Mouse (Mus musculus) embryo, embryonic 10.5 days (tissue): ENCODE results near the gene Igf2r.
"Not testable (repeated sequence)": the region's sequence is repeated elsewhere in the genome, so short reads cannot be mapped to it uniquely, and the experiment has no call there.

ENCODE experiments used
- DNase-seq: peaks from one replicate; pipeline ENCODE4 v3.0.0-alpha.2; 2015; ENCODE audit warnings: low spot score

The Igf2r gene

DNA sequence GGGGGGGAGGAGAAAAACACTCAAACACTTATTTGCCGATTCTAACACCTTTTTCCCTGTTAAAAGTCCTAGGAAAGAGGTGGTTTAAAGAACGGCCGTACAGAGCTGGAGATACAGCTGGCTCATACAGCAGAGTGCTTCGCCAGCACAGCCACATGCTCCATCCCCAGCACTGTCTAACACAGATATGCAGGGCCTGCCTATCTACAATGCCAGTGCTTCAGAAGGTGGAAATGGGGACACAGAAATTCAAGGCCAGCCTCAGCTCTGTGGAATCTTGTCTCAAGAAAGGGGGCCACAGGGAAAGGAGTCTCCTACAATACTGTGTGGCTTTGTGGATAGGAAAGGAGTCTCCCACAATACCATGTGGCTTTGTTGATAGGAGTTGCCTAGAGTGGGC is 52.0 kb downstream of the Igf2r start:
- DNase-seq, result no peak

DNA sequence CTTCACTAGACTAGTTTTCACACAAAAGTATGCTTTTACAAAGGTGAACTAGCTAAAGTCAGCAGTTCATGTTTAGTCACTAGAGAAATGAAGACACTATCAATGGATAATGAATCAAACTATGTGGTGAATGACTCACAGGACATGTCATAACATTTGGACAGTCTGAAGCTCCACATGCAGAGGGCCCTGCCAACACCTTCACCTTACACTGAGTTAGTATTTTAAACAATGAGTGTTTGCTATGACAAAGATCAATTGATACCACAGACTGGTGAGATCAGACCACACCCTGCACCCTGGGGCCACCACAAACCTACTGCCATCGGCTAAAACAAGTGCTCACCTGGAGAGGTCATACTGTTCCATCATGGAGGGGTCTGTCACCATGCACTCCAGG is 54.4 kb downstream of the Igf2r start:
- DNase-seq, result no peak

GRCm38 (mm10) chr17:12714080-12714561 is 55.3 kb downstream of the Igf2r start:
- DNase-seq, result no peak

DNA sequence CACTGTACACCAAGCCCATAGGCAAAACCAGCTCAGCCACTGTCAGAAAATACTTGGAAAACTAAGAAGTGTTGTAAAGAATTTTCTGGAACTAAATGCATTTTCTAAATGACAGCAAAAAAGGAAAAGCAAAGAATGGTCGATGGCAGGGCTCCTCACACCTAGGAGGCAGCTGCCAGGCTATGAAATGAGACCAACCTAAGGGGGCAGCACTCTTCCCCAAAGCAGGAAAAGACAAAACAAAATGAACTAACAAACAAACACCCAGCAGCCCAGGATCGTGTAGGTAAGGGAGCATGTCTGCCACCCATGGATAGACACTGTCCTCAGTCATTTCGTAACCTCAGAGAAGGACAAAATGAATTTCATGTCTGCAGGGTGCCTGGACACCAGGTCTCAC is 56.5 kb downstream of the Igf2r start:
- DNase-seq, result no peak

DNA sequence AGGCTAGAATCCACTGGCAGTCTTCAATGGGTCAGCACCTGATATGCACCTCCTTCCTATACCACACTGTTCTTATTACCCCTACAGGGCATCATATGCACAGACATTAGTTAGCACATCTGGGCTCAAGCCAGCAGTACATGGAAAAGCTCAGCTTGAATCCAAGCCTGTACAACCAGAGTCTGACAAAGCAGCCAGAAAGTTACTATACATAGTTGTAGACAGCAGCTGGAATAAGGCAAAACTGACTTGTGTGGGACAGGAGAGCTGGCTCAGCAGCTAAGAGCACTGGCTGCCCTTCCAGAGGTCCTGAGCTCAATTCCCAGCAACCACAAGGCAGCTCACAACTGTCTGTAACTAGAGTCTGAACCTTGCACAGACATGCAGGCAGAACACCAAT is 57.3 kb downstream of the Igf2r start:
- no peak for DNase-seq

DNA sequence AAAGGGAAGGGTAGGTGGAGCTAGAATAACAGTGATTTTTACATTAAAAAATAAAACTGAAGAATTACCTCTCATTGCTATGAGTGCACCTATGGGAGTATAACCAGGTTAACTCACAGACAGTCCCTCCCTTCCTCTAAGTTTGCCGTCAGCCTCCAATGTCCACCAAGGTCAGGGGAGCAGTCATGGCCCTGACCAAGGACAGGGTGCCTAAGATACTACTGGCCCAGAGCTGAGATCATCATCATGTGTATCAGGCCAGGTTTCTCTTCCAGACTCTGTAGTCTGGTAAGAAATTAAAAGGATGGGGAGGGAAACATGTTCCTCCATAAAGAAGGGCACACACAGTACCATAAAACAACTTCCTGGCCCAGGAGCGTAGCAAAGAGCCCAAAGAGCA is 58.5 kb downstream of the Igf2r start:
- no peak for DNase-seq

GRCm38 (mm10) chr17:12710050-12710780 is 59.2 kb downstream of the Igf2r start:
- no peak for DNase-seq

DNA sequence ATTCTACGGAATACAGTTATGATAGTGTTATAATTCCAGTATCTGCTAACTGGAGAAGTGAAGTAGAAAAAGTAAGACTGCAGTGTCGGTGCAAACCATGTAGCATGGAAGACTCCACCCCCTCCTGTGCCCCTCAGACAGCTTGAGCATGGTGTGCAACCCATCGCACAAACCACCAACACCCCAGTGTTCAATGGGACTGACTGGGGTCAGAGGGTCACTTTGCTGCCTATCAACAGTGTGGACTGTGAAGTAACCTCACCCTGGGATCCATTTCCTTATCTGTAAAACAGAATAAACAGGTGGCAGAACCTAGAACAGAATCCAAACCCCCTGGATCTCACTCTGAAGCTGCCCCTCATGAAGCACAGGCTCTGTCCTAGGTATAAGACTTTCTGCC is 61.1 kb downstream of the Igf2r start:
- no peak for DNase-seq

DNA sequence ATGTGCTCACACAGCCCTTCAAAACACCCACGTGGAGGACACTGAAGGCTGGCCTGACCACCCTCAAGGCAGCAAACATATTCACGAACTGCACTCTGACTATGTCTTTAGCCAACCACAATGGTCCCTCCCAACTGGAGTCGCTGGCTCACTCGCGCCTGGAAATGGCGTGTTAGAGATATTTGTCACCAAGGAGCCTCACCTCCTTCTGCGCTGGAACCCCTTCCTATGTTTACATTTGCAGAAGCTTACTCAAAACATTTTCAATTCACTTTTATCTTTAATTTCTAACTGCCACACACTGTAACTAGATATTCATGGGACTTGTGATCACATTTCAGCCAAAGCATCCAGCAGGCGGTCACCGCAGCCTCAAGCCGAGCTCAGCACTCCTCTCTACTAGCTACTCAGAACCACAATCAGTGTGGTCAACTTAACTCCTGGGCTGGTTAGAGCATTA is 62.8 kb downstream of the Igf2r start:
- no peak for DNase-seq

DNA sequence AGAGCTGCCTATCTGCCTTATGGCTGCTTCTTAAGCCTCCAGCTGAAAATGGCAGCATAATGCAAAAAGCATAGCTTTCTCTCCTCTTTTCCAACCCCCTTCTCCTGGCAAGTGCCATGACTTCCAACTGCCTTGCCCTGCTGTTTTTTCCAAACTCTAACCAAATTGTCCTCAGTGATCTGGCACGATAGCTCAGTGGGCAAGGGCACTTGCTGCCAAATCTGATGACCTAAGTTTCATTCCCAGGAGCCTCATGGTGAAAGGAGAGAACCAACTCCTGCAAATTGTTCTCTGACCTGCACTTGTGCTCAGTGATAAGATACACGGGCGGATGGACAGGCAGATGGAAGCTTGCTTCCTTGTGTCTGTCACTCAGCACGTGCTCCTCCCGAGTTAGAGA is 66.6 kb downstream of the Igf2r start:
- DNase-seq, result no peak

GRCm38 (mm10) chr17:12700373-12700772 is 69.1 kb downstream of the Igf2r start:
- DNase-seq, result no peak

GRCm38 (mm10) chr17:12691899-12692298 is 77.6 kb downstream of the Igf2r start:
- no peak for DNase-seq

DNA sequence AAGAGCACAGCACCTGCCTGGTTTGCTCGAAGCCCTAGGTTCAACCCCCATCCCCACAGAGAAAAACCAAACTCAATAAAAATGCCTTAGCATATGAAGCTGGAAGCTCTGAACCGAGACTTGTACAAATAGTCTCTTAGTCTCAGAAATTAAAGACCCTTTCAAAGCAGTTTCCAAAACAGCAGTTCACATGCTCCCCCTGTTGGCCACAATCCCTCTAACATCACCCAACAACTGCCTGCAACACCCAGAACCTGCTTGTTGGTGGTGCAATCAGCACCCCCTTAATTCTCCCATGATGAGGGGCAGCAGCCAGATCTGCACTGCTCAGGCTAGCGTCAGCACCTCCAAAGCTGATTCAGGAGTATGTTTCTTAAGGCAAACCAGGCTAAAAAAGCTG is 79.9 kb downstream of the Igf2r start:
- DNase-seq, result peak; percentile 55

- no peak for DNase-seq
Observed at GRCm38 (mm10) chr17:12688427-12689110, 80.9 kb downstream of the Igf2r start.

DNA sequence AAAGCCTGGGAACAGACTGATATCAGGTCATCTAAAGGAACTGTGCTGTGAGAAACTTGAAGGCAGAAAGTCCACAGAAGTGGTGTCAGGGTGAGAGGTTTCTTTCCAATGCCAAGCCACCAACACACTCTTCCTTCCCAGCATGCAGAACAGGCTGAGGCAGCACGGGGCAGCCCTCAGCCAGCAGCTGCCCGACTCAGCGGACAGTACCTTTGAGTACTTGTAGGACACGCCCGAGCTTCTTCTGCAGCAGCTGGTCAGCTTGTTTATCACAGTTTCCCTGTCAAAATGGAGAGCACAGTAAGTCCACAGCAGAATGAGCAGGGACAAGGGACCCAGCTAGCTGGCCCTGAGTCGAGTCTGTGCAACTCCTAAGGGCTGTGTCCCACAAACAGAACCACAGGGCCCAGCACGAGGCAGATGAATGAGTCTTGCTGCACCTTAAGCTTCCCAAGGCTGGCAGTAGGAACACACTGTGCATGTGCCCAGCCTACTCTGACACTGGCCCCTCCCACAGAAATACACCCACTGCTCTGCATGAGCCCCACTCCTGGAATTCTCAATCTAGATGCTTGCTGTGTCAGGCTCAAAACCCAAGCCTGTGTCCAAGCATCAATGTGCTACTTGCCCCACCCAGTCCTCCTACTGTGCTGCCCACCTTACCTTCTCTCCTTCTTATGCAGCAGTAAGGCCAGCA is 84.4 kb downstream of the Igf2r start:
- no peak for DNase-seq

- DNase-seq, result no peak
Observed at GRCm38 (mm10) chr17:12684412-12684811, 85.1 kb downstream of the Igf2r start.

GRCm38 (mm10) chr17:12683582-12683981 is 85.9 kb downstream of the Igf2r start:
- DNase-seq, result no peak

DNA sequence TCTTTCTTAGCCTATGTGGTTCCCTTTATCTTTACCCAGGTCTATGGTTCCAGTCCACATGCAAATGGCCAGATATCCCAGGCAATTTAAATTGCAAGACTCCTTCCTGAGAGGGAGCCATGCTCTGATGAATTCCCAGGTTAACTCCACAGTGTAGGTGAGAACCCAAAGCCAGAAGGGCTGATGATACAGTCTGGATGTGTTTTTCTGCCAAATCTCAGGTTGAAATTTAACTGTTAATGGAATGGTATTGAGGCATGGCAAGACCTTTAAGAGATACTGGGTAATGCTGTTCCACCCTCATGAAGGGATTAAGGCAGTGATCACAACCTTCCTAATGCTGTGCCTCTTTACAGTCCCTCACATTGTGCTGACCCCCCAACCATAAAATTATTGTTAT is 91.2 kb downstream of the Igf2r start:
- no peak for DNase-seq

DNA sequence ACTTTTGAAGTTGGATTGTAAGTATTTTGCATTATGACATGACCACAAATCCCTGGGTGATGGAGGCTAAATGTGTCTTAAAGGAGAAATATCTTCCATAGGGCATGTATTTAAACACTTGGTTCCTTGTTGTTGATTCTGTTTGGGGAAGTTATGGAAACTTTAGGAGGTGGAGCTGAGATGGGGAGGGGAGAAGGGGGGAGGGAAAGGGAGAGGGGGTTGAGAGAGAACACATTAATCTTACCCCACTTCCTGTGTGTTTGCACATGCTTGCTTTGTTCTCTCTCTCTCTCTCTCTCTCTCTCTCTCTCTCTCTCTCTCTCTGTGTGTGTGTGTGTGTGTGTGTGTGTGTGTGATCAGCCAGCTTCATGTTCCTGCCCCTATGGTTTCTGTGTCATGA is 92.3 kb downstream of the Igf2r start:
- DNase-seq, result no peak

DNA sequence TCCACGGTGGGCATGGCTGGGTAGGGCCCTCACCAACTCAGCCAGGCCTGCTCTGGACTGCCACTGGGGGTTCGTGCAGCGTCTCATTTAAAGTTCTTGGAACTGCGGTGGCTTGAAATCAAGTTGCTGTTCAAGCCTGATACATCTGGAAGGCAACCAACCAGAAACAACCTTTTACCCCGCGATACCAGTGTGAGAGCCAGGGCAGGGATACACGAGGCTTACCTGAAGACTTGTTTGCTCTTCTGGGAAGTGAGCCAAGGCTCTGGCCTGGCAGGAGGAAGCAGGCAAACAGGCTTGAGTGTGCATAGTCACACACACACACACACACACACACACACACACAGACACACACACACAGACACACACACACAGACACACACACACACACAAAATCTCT is 93.8 kb downstream of the Igf2r start, which contains the start of gene Slc22a1:
TSS of gene Slc22a1 (minus strand) at position 184 of the 400 bp plus-strand sequence.
- no peak for DNase-seq

DNA sequence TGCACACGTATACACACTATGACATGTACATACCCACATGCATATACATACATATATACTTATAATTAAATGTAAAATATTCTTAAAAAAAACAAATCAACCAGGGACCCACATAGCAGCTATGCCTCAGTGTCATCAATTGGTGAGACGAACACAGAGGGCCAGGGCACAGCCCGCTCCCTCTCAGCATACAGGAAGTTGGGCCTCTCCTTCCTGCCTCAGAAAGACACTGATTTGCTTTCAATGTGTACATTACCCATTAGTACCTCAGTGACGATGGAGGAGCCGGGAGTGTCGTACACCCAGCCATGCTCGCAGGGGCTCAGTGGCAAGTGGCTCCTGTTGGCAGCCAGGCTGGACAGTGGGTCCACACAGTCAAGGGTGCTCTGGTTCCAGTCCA is 94.5 kb downstream of the Igf2r start:
- DNase-seq, result not testable (repeated sequence)

DNA sequence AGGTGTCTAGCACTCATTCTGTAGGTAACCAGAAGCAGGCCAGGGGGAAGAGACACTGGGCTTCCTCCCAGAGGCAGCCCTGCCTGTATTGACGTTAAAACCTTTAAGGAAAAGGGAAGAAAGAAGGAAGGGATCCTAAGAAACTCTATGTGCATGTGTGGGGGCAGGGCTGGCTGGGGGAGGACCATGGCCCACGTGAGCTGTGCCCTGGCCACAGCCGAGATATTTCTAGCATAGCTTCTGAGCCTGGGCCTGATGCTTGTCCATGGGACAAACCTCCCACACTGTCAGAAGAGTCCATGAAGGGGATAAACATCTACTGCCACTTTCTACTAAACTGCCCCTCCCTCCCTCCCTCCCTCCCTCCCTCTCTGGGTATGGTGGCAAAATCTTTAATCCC is 95.6 kb downstream of the Igf2r start:
- DNase-seq, result no peak

DNA sequence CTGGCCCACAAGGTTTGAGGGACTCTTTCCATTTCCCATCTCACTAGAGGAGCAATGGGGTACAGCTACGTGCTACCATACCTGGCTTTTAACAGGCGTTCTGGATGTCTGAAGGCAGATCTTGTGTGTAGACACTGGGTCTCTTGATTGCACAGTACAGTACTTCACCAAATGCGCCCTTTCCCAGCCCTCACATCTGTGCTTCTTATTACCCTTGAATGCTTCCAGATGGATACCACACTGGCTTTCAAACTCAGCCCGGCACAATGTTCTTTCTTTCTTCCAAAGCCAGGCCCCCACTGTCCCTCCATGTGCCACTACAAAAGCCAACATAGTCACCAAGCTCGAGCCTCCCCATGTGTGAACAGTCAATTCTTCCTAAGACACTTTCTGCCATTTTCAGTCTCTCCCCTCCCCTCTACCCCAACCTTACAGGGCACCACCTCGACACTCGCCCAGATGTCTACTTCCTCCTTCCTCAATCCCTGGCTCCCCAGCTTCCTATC is 97.1 kb downstream of the Igf2r start:
- peak; percentile 53 for DNase-seq
